44 mouse cellular contexts compared by ENCODE assay signal in genomic region chr7:140120484-140120883, GRCm38 (mm10). TPM values are rescaled to one million over a fixed set of nuclear protein-coding genes. Genes with fewer than 3 reads are reported as not detected.
"Had no signal": no experiment of that assay in that cellular context is flagged by ENCODE, and none has a peak within 500 bp of the region (broad histone marks: within the 10 kb centered on the region; RNA-seq: fewer than 3 reads in every experiment).

No protein-coding gene starts in this region.

- DNase-seq: left cerebral cortex, postnatal 4 days; liver; liver, embryonic 13.5 days; liver, postnatal 0 days; lung, adult 18-20 months; lung, adult 2 months; lung, embryonic 14.5 days; lung, postnatal 10 days; lung, postnatal 14 days; lung, postnatal 36 days; lung, postnatal 4 days; midbrain, embryonic 14.5 days had no signal

- H3K4me2 ChIP-seq: limb, embryonic 12.5 days; limb, embryonic 13.5 days; limb, embryonic 15.5 days; liver, embryonic 11.5 days; liver, embryonic 12.5 days; liver, embryonic 13.5 days; liver, embryonic 15.5 days; lung, embryonic 14.5 days; lung, embryonic 15.5 days; midbrain, embryonic 12.5 days; midbrain, embryonic 13.5 days; midbrain, embryonic 15.5 days; neural tube, embryonic 12.5 days had no signal

- H3K9me3 ChIP-seq: limb, embryonic 10.5 days; limb, embryonic 12.5 days; limb, embryonic 13.5 days; limb, embryonic 15.5 days; liver, embryonic 12.5 days; liver, embryonic 13.5 days; liver, embryonic 15.5 days; lung, embryonic 15.5 days; megakaryocyte, embryonic 14.5 days; midbrain, embryonic 10.5 days; midbrain, embryonic 12.5 days; midbrain, embryonic 13.5 days; midbrain, embryonic 15.5 days; neural tube, embryonic 12.5 days had no signal

- ATAC-seq: liver, embryonic 12.5 days; liver, postnatal 0 days; lung, postnatal 0 days; midbrain, embryonic 13.5 days; midbrain, embryonic 15.5 days had no signal

- H3K36me3 ChIP-seq: limb, embryonic 10.5 days; limb, embryonic 12.5 days; limb, embryonic 13.5 days; limb, embryonic 15.5 days; liver, embryonic 12.5 days; liver, embryonic 13.5 days; liver, embryonic 15.5 days; lung, embryonic 15.5 days; midbrain, embryonic 10.5 days; midbrain, embryonic 12.5 days; midbrain, embryonic 13.5 days; midbrain, embryonic 15.5 days; neural tube, embryonic 12.5 days had no signal

- H3K4me3 ChIP-seq: limb, embryonic 10.5 days; limb, embryonic 12.5 days; limb, embryonic 13.5 days; limb, embryonic 15.5 days; liver, embryonic 12.5 days; liver, embryonic 13.5 days; liver, embryonic 15.5 days; lung, embryonic 15.5 days; megakaryocyte, embryonic 14.5 days; midbrain, embryonic 10.5 days; midbrain, embryonic 12.5 days; midbrain, embryonic 13.5 days; midbrain, embryonic 15.5 days; myocyte; neural tube, embryonic 12.5 days had no signal

- H3K9ac ChIP-seq: limb, embryonic 12.5 days; limb, embryonic 13.5 days; limb, embryonic 15.5 days; liver, embryonic 12.5 days; liver, embryonic 13.5 days; liver, embryonic 14.5 days; liver, embryonic 15.5 days; liver, postnatal 0 days; lung, embryonic 14.5 days; lung, embryonic 15.5 days; midbrain, embryonic 12.5 days; midbrain, embryonic 13.5 days; midbrain, embryonic 15.5 days; neural tube, embryonic 12.5 days had no signal

- H3K27me3 ChIP-seq: limb, embryonic 12.5 days; limb, embryonic 15.5 days; liver, embryonic 12.5 days; liver, embryonic 13.5 days; liver, embryonic 15.5 days; lung, embryonic 15.5 days; megakaryocyte, embryonic 14.5 days; midbrain, embryonic 12.5 days; midbrain, embryonic 15.5 days; neural tube, embryonic 12.5 days had no signal

- H3K27ac ChIP-seq: limb, embryonic 10.5 days; limb, embryonic 12.5 days; limb, embryonic 13.5 days; limb, embryonic 15.5 days; liver, embryonic 12.5 days; liver, embryonic 13.5 days; liver, embryonic 14.5 days; liver, embryonic 15.5 days; lung, embryonic 15.5 days; macrophage; midbrain, embryonic 10.5 days; midbrain, embryonic 12.5 days; midbrain, embryonic 13.5 days; midbrain, embryonic 15.5 days; neural tube, embryonic 12.5 days had no signal

RNA-seq across cellular contexts. Expression of gene Prap1, which starts 27.3 kb away (rescaled TPM):
- total RNA-seq: left cerebral cortex, adult 8-10 months; left cerebral cortex, postnatal 10 days; left cerebral cortex, postnatal 14 days; left cerebral cortex, postnatal 25 days; left cerebral cortex, postnatal 36 days; left cerebral cortex, postnatal 4 days; liver, adult 2 months; megakaryocyte progenitor cell, adult 5-6 weeks; megakaryocyte, adult 5-6 weeks; megakaryocyte-erythroid progenitor cell, adult 5-6 weeks; midbrain, postnatal 0 days; monocyte, adult 5-6 weeks had no signal
- polyA plus RNA-seq: limb, embryonic 10.5 days; limb, embryonic 11.5 days; limb, embryonic 12.5 days; limb, embryonic 15.5 days; liver, adult 2 months; liver, embryonic 11.5 days; liver, embryonic 12.5 days; liver, embryonic 13.5 days; liver, embryonic 14.5 days; liver, postnatal 0 days; lung, adult 2 months; lung, embryonic 14.5 days; lung, embryonic 15.5 days; lung, embryonic 16.5 days; lung, postnatal 0 days; macrophage; midbrain, embryonic 10.5 days; midbrain, embryonic 12.5 days; midbrain, embryonic 13.5 days; midbrain, embryonic 14.5 days; midbrain, embryonic 15.5 days; midbrain, postnatal 0 days; myocyte; neural tube, embryonic 11.5 days; neural tube, embryonic 12.5 days had no signal
